Mouse (Mus musculus): ENCODE measurements at regions not wholly inside any gene's neighbourhood (a gene's known extent, or its start where the extent isn't known, plus 50 kb on each side); places are given as distances from the start of the nearest gene placed in this dataset.

- DNase-seq (ENCODE audit: low read depth, low spot score), result no peak
Measured at GRCm38 (mm10) chr1:23602710-23603291, 158.8 kb upstream of the B3gat2 start.

- no peak for DNase-seq (ENCODE audit: low read depth, low spot score)
Measured at GRCm38 (mm10) chr1:23629366-23629765, 132.2 kb upstream of the B3gat2 start.

- DNase-seq (ENCODE audit: low read depth, low spot score), result no peak
Measured at GRCm38 (mm10) chr1:23645093-23645492, 116.5 kb upstream of the B3gat2 start.

GRCm38 (mm10) chr1:23648875-23649506 is 112.6 kb upstream of the B3gat2 start:
- DNase-seq (ENCODE audit: low read depth, low spot score), result no peak

GRCm38 (mm10) chr1:23649886-23650285 is 111.7 kb upstream of the B3gat2 start:
- no peak for DNase-seq (ENCODE audit: low read depth, low spot score)

- no peak for DNase-seq (ENCODE audit: low read depth, low spot score)
Measured at GRCm38 (mm10) chr1:23653628-23654027, 107.9 kb upstream of the B3gat2 start.

GRCm38 (mm10) chr1:23655768-23656167 is 105.8 kb upstream of the B3gat2 start:
- no peak for DNase-seq (ENCODE audit: low read depth, low spot score)

- no peak for DNase-seq (ENCODE audit: low read depth, low spot score)
Measured at GRCm38 (mm10) chr1:23656302-23656701, 105.3 kb upstream of the B3gat2 start.

GRCm38 (mm10) chr1:23656718-23657117 is 104.8 kb upstream of the B3gat2 start:
- no peak for DNase-seq (ENCODE audit: low read depth, low spot score)

- DNase-seq (ENCODE audit: low read depth, low spot score), result no peak
Measured at GRCm38 (mm10) chr1:23670514-23670913, 91.0 kb upstream of the B3gat2 start.

- no peak for DNase-seq (ENCODE audit: low read depth, low spot score)
Measured at GRCm38 (mm10) chr1:23674357-23674756, 87.2 kb upstream of the B3gat2 start.

GRCm38 (mm10) chr1:23676301-23676700 is 85.3 kb upstream of the B3gat2 start:
- DNase-seq (ENCODE audit: low read depth, low spot score), result no peak

- DNase-seq (ENCODE audit: low read depth, low spot score), result no peak
Measured at GRCm38 (mm10) chr1:23689398-23689797, 72.2 kb upstream of the B3gat2 start.

- DNase-seq (ENCODE audit: low read depth, low spot score), result peak; percentile 46
Measured at GRCm38 (mm10) chr1:23705489-23705888, 56.1 kb upstream of the B3gat2 start.

- no peak for DNase-seq (ENCODE audit: low read depth, low spot score)
Measured at GRCm38 (mm10) chr1:23706450-23706849, 55.1 kb upstream of the B3gat2 start.

Data from embryo, embryonic 11.5 days (tissue).